Mouse (Mus musculus) adrenal gland, adult 8-10 months (tissue): ENCODE results near the gene Smyd2. TPM values are rescaled to one million over a fixed set of nuclear protein-coding genes. Genes with fewer than 3 reads are reported as not detected.

Experiments
- DNase-seq: peaks from one replicate; pipeline ENCODE4 v3.0.0; 2022
- total RNA-seq, 4 experiments: library from RNA; stranded (reverse); gene quantifications; 2 replicates each; pipeline ENCODE4 v1.2.4; 2022

The Smyd2 gene
- total RNA-seq: 10 to 100 TPM; 82.4 to 88.4 (median 85.1) TPM

DNA sequence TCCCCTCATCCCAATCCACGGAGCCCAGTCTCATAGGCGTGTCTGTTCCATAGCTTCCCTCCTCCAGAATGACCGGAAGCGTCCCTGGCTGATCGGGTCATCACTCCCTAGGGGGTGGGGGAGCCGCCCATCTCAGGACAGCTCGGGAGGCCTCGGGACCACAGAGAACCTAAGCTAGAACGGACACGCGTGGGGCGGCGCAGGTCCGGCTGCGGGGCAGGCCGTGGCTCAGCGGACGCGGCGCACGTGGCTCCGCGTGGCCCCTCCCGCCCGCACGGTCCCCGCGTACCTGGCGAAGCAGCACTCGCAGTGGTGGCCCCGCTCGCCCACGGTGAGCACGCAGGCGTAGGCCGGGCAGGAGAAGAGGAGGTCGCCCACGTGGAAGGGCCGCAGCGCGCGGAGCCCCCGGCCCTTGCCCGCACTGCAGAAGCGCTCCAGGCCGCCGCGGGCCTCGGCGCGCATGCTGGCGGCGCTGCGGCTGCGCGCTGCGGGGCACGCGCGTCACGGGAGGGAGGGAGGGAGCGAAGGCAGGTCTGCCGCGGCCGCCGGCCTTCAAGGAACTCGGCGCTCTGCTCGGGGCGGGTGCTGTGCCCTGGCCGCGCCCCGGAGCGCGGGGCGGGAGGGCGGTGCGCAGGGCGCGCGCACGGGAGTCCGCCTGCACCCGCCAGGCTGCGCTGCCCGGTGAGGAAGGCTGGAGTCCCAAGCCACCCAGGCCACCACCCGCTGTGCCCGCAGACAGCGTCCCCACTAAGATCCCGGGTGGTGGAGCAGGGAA, at the start of gene Smyd2:
Smyd2 (minus strand) TSS at position 546 of the 775 bp plus-strand sequence.
- DNase-seq: peak; percentile 77

DNA sequence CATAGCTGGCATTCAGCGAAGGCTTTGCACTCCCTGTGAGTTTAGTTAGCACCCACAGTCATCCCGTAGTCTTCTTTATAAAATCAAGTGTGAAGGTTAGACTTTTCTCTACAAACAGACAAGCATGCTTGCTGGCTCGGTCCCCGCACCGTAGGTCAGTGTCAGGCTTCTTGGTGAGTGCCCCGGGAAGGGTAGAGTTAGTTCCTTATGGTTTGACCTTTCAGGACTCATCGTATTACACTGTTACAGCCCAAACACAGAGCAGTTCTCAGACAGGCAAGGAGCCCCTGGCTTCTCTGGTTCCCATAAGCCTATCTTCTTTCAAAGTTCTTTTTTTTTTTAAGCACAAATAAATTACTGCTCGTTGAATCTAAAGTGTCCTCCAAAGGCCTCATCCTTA, 48.2 kb upstream of the Smyd2 start:
- DNase-seq: no peak

DNA sequence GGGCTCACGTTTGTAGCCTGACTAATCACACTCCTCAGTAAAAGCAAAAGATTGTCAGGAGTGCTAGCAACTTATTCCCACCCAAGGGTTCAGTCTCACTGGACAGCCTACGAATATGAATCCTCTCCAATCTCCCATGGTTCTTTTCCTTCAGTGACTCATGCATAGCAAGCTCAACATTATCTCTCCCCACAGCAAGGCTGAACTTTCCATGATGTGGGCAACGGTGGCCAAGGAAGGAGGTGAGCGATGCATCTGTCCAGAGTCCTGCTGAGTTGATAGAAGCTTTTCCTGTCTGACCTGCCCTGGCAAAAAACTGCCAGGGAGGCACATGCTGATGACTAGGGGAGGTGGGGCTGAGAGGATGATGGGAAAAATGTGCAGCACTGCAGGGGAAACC, 45.9 kb upstream of the Smyd2 start:
- no peak for DNase-seq

DNA sequence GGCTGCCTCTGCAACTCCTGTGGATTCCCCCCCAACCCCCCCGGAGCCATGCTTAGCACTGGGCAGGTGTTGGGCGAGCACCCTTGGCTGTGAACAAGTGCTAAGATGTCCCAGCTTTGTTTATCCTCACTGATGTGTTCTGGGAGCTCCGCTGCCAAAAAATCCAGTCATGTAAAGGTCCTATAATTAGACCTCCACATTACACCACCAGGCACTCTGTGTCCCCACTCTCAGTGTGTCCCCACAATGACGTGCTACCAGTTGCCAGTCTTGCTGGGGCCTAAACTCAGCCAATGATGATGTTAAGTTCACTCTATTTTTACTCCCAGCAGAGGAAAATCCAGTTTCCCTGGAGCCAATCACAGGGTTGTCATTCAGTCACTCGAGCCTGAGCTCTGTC, 38.3 kb upstream of the Smyd2 start:
- DNase-seq: no peak

DNA sequence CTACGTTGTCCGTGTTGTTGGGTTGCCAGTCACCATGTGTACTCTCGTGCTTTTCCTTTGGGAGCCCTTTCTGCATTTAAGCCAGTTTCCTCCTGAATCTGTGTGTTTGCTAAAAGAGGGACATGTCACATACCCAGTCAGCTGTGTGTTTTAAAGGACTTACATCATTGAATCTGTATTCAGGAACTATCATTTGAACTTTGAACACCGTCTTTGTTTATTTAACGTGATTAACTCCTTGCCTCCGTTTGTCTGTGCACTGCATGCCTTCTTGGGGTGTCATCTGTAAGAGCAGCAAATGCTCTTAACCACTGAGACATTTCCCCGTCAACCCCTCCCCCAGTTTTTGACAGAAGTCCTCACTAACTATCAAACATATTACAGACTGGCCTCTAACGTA, 37.6 kb upstream of the Smyd2 start:
- no peak for DNase-seq

DNA sequence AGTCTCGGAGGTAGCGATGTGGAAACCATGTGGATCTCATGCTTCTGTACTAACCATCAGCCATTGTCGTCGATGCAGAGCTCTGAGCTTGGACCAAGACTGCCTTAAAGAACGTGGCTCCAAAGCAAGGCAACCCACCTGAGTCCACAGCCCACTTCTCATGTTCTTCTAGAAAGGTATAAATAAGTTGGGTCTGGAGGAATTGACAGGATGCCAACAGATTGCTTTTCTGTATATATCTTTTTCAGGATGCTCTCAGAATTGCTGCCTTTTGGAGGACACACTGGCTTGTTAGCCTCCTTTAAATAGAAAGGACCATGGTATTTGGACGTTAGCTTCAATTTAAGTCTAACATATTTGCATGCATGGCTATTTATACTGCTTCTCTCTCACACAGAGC, 29.7 kb upstream of the Smyd2 start:
- no peak for DNase-seq

DNA sequence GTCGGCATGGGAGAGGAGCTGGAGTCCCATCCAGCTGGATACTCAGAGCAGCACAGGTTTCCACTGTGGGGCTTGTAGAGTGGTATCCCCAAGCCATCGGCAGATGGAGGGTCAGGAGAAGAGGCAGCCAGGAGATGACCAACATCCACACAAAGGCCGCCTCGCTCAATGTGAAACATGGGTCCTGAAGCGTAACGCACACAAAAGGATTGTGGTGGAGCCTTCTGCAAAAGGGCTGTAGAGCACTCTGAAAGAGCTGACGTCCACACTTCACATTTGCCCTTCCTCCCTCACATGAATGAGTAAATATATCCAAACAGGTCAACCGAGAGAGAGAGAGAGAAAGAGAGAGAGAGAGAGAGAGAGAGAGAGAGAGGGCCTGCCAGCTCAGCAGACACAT, 25.2 kb upstream of the Smyd2 start:
- DNase-seq: no peak

DNA sequence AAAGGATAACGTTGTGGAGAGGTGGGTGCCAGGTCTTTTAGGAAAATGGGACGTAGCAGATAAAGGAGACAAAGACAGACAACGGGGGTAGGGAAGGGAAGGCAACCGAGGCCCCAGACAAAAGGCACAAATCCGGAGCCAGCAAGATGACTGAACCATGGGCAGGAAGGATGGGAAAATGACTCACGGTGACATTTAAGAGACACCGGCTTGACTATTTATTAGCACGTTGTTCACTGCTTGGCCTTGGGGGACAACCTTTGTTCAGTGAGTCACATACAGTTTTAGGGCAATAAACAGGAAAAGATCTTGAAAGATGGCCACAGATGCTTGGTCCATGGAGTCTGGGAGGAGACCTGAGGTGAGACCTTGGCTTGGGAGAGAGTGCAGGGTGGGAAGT, 24.0 kb upstream of the Smyd2 start:
- DNase-seq: peak; percentile 34

DNA sequence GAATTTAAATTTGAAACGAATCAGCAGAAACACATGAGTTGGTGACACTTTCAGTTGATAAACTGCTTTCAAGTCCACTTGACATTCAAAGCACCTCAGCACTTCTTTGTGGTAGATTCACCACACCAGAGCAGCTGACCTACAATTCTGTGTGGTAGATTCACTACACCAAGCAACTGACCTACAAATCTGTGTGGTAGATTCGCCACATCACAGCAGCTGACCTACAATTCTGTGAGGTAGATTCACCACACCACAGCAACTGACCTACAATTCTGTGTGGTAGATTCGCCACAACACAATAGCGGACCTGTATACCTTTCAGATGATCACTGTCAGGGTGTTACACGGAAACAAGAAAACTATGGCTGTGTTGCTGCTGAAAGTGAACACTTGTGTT, 19.6 kb upstream of the Smyd2 start:
- DNase-seq: no peak

DNA sequence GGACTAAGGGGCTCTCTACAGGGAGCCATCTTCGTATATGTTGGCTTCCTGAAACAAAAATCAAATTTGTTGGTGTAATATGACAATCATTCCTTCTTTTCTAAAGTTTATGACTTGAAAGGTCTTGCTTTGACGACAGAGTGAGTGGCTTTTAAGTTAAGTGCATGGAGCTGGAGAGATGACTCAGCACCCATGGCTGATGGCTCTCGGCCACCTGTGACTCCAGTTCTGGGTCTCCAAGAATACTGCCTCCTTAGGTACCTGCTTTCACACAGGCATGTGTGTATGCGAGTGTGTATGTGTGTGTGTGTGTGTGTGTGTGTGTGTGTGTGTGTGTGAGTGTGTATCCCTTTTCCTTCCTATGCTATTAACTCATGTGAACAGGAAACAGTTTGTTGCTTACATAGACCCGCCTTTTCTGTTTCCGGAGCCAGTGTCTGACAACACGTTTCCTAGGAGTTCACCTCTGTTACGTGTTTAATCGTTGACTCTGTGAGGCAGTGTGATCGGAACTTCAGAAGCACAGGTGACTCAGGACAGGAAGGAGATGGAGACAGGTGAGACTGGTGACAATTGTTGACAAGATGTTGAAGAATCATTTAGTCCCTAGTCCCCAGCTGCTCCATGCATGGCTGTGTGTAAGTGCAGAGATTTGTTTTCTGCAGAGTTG, 14.4 kb upstream of the Smyd2 start:
- no peak for DNase-seq

DNA sequence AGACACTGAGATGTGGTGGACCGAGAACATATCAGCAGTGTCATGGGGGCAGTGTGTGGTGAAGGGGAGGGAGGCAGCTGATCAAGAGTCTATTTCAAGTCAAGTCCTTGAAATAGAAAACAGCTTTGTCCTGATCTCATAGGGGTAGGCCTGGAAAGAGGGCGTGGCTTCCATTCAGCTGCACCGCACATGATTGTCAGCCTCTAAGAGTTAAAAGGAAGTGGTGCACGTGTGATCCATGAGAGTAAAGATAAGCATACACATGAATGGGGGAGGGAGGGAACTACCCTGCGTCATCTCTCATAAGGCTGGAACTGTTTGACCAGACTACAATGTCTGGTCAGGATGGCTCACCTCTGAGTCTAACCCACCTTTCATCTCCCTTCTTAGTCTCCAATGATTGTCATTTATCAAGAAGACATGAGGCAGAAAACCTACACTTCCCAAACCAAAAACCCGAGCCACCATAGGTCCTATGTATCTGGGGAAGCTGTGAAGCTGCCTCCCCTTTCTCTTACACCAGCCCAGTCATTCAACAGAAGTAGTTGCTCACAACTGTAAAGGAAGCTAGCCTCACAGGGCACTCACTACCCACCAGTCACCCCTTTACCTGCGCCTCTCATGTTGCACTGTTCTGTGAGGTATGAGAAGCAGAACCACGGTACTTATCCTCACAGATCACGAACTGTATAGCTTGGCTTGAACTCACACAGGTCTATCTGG, 11.5 kb upstream of the Smyd2 start:
- DNase-seq: no peak

DNA sequence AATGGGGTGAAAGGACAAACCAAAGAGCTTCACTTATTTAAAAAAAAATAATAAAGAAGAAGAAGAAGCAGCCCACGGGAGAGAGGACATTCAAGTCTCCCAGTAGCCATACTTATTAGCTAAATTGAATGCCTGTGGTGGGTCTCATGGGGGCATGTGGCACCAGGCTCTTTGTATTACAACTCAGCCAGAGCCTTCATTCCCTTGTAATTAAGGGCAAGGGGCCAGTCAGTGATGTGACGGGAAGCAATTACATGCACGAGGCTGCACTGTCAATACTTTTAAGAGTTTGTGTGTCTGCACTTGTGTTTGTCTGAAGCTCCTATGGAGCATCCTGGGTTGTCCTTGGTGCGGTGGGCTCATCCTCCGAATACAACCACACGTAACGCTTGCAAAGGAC, 10.8 kb upstream of the Smyd2 start:
- DNase-seq: no peak

DNA sequence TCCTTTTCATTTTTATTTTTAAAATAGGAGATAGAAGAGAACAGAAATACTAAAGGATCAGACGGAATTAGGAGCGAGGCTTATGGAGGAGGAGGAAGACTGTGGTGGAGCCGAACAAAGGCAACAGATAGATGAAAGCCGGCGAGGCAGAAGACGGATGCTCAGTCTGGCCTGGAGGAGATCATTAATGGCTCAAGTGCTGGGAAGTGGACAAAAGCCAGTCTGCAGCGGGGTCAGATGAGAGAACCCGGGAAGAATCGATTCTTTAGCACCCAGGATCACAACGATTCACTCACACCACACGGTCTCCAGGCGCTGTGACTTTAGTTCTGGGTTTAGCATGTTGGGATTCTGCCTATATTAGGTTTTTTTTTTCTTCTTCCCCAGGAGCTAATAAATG, 10.0 kb upstream of the Smyd2 start:
- no peak for DNase-seq

DNA sequence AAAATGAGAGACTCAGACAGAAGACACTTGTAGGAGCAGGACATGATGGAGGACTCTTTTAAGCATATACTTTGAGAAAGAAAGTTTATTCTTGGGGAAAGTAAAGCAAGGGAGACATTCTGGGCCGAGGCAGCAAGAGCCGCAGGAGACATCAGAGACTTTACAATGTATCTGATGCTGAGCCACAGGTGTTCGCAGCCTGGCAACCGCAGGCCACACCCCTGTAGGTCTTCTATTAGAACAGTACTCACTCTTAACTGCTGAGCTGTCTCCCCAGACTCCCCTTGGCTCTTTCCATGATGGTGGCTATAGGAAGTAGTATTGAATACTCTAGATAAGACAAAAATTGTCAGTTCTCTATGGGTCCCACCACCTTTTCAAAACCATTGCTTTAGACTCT, 7.7 kb upstream of the Smyd2 start:
- DNase-seq: no peak

DNA sequence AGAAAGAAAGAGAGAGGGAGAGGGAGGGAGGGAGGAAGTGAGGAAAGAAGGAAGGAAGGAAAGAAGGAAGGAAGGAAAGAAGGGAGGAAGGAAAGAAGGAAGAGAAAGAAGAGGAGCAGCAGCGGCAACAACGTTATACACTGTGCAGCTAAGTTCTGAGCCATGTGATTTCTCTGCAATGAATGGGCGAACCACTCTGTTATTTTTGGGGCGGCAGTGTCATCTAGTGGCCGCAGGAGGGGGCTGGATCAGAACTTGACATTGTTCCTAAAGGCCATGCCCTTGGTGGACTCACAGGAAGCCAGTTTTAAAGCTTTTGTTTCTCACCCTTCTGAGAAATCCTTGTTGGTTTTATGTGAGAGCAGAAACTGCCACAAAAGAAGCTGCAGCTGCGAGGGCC, 5.5 kb upstream of the Smyd2 start:
- peak; percentile 67 for DNase-seq

DNA sequence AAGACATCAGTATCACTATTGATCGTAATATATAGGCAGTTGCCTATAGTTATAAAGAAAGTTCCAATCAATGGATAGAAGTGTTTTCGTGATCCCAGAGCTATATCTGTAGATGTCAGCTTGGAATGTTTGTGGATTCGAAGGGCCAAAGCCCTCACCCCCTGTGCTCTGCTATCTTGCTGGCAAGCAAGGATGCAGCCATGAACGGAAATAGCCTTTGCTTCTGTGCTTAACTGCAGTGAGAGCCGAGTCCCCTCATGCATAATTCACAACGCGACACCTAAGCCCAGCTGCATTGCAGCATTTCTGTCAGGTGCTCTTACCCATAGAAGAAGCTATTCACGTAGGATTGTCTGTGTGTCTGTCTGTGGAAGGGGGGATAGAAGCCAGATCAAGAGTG, 4.1 kb upstream of the Smyd2 start:
- no peak for DNase-seq

DNA sequence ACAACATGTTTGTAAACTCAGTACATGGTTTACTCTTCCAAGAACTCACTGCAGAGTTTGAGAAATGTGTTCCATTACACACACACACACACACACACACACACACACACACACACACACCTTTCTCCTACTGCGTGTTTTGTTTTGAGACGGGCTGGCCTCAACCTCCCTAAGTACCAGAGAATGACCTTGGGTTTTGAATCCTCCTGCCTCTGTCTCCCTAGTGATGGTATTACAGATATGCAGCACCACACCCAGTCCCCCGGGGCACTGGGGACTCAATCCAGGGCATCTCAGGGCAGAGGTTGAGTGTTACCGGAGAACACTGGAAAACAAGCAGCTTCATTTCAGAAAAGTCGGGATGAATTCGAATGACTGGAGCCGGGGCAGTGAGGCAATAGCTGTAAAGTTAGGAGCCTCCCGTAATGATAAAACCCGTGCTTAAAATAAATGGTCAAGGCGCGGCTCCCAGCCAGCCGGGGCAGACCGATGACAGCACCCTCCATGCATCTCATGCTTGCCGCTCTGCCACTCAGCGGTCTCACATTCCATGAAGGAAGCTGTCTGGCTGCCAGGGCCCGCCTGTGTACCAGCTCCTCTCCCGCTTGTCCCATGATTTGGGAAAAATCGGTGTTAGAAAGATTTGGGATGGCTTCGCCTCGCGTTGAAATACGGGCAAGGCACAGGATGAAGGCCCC, 1.9 kb upstream of the Smyd2 start:
- no peak for DNase-seq

DNA sequence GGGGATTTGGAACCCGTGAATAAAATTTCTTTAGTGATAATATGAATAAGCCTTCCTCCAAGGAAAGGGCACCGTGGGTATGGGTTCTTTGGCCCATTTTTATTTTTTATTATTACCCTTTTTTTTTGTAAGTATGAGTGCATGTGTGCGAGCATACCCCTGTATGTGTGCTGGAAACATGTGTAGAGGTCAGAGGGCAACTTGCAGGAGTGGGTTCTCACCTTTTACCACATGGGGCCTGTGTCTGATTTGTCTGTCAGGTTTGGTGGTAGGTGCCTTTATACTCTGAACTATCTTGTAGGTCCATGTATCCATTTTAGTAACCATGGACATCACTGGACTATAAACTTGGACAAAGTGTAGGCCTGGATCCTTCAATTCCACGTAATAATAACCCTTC, 994 bp upstream of the Smyd2 start:
- no peak for DNase-seq

DNA sequence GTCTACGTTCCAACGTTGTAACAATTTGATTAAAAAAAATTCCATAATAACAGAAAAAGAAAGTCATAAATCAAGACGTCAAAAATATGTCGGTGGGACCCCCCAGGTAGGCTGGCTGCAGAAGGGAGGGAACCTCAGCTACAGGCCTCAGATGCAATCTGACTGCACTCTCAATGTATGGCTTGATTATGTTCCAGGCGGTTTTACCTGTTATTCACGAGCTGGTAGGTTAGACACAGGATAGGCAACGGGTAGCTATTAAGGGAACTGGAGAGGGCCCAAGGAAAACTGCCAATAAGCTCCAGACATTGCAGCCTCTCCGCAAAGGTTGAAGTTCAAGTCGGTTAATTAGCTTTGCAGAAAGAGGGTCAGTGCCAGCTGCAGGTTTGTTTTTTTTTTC, 558 bp upstream of the Smyd2 start:
- DNase-seq: no peak

DNA sequence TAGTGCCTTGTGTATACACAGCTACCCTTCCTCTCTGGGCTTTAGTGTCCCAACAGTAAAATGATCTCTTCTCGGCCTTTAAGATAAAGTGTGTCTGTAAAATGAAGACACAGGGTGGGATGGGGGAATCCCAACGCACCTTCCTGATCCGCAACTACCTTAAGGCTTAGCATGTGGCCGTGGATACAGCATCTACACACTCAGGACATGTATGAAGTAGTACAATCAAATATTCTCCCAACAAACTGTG, 670 bp downstream of the Smyd2 start:
- no peak for DNase-seq

DNA sequence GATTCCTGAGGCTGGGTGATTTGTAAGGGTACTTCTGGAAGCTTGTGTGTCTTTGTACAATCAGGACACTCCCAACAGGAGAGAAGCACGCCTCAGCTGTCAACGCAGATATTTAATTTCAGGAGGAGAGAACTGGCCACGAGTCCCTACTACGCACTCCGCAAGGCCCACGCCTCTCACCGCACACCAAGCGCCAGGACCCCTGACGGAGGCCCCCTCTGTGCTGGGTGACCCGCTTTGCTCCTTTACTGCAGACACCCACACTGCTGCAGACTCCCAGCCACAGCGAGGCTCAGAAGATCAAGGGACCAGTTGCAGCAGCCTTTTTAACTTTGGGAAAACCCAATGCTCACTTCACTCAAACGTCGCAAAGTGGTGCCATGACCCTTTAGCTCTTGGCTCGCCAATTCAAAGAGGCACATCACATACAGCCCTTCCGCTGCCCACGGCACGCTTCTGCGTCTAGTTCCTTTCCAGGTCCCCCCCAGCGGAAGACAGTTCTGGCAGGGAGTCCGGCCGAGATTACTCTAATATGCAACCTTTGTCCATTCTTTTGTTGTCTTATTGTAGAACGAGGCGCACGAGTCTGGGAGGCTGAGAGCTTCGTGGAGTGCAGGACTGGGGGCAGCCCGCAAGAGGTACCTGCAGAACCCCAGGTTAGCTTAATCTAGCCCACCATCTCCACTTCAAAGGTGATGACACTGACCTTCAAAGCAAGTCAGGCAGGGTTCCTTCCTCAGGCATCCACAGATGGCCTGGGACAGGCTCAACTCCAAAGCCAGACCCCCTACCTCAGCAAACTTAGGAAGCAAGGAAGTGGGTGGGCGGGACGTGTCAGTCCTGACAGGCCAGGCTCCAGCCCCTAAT, 1.2 kb downstream of the Smyd2 start:
- DNase-seq: no peak

DNA sequence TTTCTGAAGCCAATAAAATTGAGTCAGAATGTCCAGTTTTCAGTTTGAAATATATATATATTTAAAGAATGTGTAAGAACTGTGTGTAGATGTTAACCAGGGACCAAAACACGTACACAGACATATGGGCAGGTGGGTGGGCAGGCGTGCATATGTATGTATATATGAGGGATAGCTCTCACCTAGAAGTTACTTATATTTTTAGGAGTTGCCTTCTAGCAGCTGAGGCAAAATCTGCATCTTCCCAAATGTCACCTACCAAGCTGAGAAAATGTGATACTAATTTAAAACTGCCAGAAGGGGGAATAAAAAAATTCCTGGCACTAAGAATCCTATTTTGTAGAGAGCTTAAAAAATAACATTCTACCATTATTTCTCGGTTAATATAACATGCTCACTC, 2.4 kb downstream of the Smyd2 start:
- DNase-seq: no peak

DNA sequence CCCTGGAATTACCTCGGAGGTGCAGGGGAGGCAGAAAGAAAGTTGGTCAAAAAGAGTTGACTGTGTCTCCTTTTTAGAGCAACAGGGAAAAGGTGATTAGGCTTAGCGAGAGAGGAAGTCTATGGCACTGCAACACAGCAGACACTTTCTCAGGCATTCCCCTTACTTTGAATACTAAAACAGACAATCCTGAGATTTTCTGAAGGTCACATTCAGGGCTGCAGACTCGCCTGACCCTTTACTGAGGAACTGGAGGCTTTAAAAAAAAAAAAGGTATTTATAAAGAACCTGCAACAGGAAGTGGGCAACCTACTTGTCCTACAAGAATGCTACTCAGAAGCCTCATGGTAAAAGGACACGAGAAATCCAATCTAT, 5.0 kb downstream of the Smyd2 start:
- no peak for DNase-seq
